Mouse (Mus musculus): ENCODE results near the gene Crat.
"Not testable (repeated sequence)": the region's sequence is repeated elsewhere in the genome, so short reads cannot be mapped to it uniquely, and the experiment has no call there.

DNA sequence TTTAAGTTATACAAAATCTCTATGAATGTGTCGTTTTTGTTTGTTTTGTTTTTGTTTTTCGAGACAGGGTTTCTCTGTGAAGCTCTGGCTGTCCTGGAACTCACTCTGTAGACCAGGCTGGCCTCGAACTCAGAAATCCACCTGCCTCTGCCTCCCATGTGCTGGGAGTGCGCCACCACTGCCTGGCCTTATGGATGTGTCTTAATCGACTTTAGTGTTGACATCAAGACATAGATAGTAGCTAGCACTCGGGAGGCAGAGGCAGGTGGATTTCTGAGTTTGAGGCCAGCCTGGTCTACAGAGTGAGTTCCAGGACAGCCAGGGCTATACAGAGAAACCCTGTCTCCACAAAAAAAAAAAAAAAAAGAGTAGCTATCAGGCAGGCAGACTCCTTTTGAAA, 1.5 kb upstream of the Crat start:
- not testable (repeated sequence) for TF ChIP-seq CTCF (IDR thresholded peaks at IDR 0.05; ENCODE audit: low read depth, low read length); GATA2 (IDR thresholded peaks at IDR 0.05; ENCODE audit: borderline replicate concordance, low read depth, low read length); GATA1 (IDR thresholded peaks at IDR 0.05; ENCODE audit: borderline replicate concordance, low read length); TAL1 (conservative IDR thresholded peaks at IDR 0.05; ENCODE audit: low read depth, low read length)
